Mouse (Mus musculus) hindbrain, postnatal 0 days (tissue): ENCODE data around the gene Cop1. TPM values are rescaled to one million over a fixed set of nuclear protein-coding genes. Genes with fewer than 3 reads are reported as not detected.

Experiments
- ATAC-seq: fragments of 200-750 bp; cut with Nextera tagmentation; 2 replicates; pipeline ENCODE4 v1.8.0; 2017; ENCODE audit warnings: mild to moderate bottlenecking, moderate TSS enrichment, moderate library complexity
- DNase-seq: peaks from one replicate; pipeline ENCODE4 v3.0.0-alpha.2; 2015; ENCODE audit warnings: low spot score
- H3K27ac ChIP-seq: fragments of 300-500 bp; sonication (generic); 2 replicates; pipeline ENCODE4 v1.5.1; 2014; ENCODE audit warnings: mild to moderate bottlenecking
- H3K27me3 ChIP-seq: fragments of 300-500 bp; sonication (generic); 2 replicates; pipeline ENCODE4 v1.6.1; 2014; ENCODE audit warnings: low read length, mixed read lengths; ENCODE audit not compliant: insufficient read depth
- H3K36me3 ChIP-seq: fragments of 300-500 bp; sonication (generic); 2 replicates; pipeline ENCODE4 v1.6.1; 2014; ENCODE audit warnings: low read length, mixed read lengths; ENCODE audit not compliant: insufficient read depth
- H3K4me1 ChIP-seq: fragments of 300-500 bp; sonication (generic); 2 replicates; pipeline ENCODE4 v1.6.1; 2014; ENCODE audit warnings: antibody characterized with exemption, low read length, mixed read lengths; ENCODE audit not compliant: insufficient read depth
- H3K4me2 ChIP-seq: fragments of 300-500 bp; sonication (generic); 2 replicates; pipeline ENCODE4 v1.6.1; 2014; ENCODE audit warnings: low read depth, mild to moderate bottlenecking, low read length, moderate library complexity, mixed read lengths
- H3K4me3 ChIP-seq: fragments of 300-500 bp; sonication (generic); 2 replicates; pipeline ENCODE4 v1.5.1; 2014; ENCODE audit warnings: low read length
- H3K9ac ChIP-seq: fragments of 300-500 bp; sonication (generic); replicated peaks from 2 replicates; pipeline ENCODE4 v1.6.1; 2014; ENCODE audit warnings: mild to moderate bottlenecking, low read length, moderate library complexity, mixed read lengths
- H3K9me3 ChIP-seq: fragments of 300-500 bp; sonication (generic); 2 replicates; pipeline ENCODE4 v1.6.1; 2016; ENCODE audit warnings: low read length, mixed read lengths
- CTCF ChIP-seq: IDR thresholded peaks from 2 replicates; pipeline ENCODE4 v1.5.1; 2016; ENCODE audit warnings: antibody characterized with exemption, control low read depth, low read depth
- WGBS: fragments of 180-500 bp; shearing (Covaris S2); extraction: QIAGEN DNeasy Blood & Tissue Kit; methylation state at CpG from one replicate; pipeline ENCODE4 v1.1.7; 2014; 5-methylcytosine and 5-hydroxymethylcytosine counted together
- polyA plus RNA-seq: library from polyadenylated mRNA; unstranded; fragments of >200 nt; fragmentation: Nextera tagmentation; extraction: Ambion mirVana; gene quantifications from 2 replicates; pipeline ENCODE4 v1.2.1, GENCODE M21; 2015
- total RNA-seq: library from RNA; depleted of rRNA; stranded (reverse); fragments of >200 nt; gene quantifications from 2 replicates; pipeline ENCODE4 v1.2.3, GENCODE M21; 2014

Gene Cop1
- total and polyA plus RNA-seq, 2 experiments from 2014 or later: 71.0 to 101 TPM

GRCm38 (mm10) chr1:159250320-159250719, 18.2 kb downstream of the Cop1 start:
- no peak overlapping the region for H3K9ac ChIP-seq
- H3K27me3 ChIP-seq: no peaks in the 10 kb centered on the region
- ATAC-seq (no peak), DNase-seq (no peak)
- no peaks in the 10 kb centered on the region for H3K4me1 ChIP-seq
- H3K36me3 ChIP-seq: 0 out of 2 replicates have a peak, but pooled peaks cover 4% of the 10 kb centered on the region
- H3K4me3 ChIP-seq: no peak overlapping the region
- TF ChIP-seq CTCF: no peak
- WGBS: 68% methylated on average over 2 of the region's 2 CpGs
- H3K27ac ChIP-seq: no peak overlapping the region
- H3K4me2 ChIP-seq: no peak overlapping the region
- no peaks in the 10 kb centered on the region for H3K9me3 ChIP-seq

DNA sequence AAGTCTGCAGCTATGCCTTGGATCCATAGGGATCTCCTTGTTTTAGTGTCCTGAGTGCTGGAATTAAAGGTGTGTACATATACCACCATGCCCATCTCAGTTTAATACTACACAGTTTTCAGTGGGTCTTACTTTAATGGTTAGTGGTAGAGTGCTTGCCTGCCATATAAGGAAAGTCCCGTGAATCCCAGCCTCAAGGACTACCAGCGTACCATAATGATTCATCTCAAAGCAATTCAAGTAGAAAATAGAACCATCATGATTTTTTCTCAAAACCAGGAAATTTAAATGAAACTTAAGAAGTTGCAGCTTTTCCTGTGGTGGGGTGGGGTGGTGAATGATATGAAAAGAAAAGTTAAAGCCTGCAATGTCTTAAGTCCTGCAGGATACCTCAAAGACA, 21.0 kb downstream of the Cop1 start:
- Histone ChIP-seq H3K36me3 (0 out of 2 replicates have a peak, but pooled peaks cover 4% of the 10 kb centered on the region), H3K4me1 (no peaks in the 10 kb centered on the region), H3K4me3 (no peak overlapping the region), H3K27ac (no peak overlapping the region), H3K4me2 (no peak overlapping the region), H3K9ac (no peak overlapping the region), H3K9me3 (no peaks in the 10 kb centered on the region), H3K27me3 (no peaks in the 10 kb centered on the region)
- WGBS: 94% methylated on average over 2 of the region's 2 CpGs
- ATAC-seq (no peak), DNase-seq (no peak)
- no peak for TF ChIP-seq CTCF

DNA sequence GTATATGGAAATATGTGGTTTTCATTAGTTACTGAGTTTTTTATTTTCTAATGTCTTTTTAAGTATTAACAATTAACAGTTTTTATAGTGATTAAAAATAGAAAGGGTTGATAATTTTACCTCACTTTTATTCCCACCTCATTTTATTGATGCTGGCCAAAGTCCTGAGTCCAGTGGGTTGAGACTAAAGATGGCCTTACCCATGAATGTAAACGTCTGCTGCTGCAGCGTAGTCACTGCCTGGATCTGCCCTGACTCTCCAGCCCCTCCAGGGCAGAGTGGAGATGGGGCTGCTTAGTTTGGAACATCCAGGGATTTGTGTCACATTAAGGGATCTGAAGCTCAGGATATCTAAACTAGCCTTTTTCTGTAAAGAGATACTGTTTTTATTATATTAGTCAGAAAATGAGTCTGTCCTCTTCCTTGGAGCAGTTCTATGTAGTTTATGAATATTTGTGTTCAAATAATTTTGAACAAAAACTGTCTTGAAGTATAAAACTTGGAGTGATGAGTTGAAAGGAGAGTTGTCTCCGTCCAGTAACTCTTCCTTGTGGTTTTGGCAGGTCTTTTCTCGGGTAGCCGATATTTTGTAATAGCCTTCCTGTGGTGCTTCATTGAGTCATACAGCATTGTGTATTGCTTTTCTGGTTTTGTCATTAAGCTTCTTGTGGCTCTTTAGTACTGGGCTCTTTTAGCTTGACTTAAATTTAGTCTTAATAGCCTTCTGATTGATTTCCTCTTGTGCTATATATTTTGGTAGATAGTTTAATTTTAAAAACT, 23.0 kb downstream of the Cop1 start:
- Histone ChIP-seq H3K27me3 (no peaks in the 10 kb centered on the region), H3K4me2 (no peak overlapping the region), H3K4me3 (no peak overlapping the region), H3K36me3 (0 out of 2 replicates have a peak, but pooled peaks cover 4% of the 10 kb centered on the region), H3K27ac (no peak overlapping the region), H3K9me3 (no peaks in the 10 kb centered on the region), H3K4me1 (no peaks in the 10 kb centered on the region), H3K9ac (no peak overlapping the region)
- WGBS: 85% methylated on average over 5 of the region's 5 CpGs
- DNase-seq: no peak
- no peak for ATAC-seq
- no peak for TF ChIP-seq CTCF

DNA sequence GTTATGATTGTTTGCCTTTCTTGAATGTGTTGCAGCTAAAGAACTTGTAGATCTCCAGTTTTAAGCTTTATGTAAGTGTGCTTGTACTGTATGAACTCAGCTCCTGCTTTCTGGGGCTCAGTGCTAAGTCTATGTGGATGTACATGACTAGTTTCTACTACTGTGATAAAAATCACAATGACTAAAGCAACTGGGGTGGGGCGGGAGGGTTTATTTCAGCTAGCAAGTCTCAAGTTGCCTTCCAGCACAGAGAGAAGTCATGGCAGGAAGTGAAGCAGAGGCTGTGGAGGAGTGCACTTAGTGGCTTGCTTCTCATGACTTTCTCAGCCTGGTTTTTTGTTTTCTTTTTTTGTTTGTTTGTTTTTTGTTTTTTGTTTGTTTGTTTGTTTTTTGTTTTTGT, 24.4 kb downstream of the Cop1 start:
- Histone ChIP-seq H3K4me2 (no peak overlapping the region), H3K36me3 (0 out of 2 replicates have a peak, but pooled peaks cover 4% of the 10 kb centered on the region), H3K27ac (no peak overlapping the region), H3K4me1 (no peaks in the 10 kb centered on the region), H3K9me3 (no peaks in the 10 kb centered on the region), H3K9ac (no peak overlapping the region), H3K4me3 (no peak overlapping the region), H3K27me3 (no peaks in the 10 kb centered on the region)
- ATAC-seq: no peak
- no peak for TF ChIP-seq CTCF
- no peak for DNase-seq
- 100% methylated on average over 1 of the region's 1 CpGs for WGBS

DNA sequence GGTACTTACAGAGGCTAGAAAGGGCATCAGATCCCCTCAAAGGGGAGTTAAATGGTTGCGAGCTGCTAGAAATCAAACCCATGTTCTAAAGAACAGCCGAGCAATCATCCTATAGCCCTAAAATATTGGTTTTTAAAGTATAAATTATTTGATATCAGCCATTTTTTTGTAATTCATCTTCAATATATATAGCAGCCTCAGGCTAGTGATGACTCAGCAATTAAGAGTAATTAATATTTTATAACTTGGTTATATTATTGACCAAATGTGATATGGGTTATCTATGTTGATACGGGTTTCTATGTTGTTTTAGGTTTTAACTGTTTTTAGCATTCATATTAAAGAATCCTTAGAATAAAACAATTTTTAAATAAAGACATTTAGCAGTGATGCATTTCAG, 31.7 kb downstream of the Cop1 start:
- TF ChIP-seq CTCF: no peak
- Histone ChIP-seq H3K27me3 (no peaks in the 10 kb centered on the region), H3K4me3 (no peak overlapping the region), H3K9ac (no peak overlapping the region), H3K4me1 (no peaks in the 10 kb centered on the region), H3K36me3 (no peaks in the 10 kb centered on the region; the same call in 1 of the 2 replicates), H3K9me3 (no peaks in the 10 kb centered on the region), H3K4me2 (no peak overlapping the region), H3K27ac (no peak overlapping the region)
- 96% methylated on average over 3 of the region's 3 CpGs for WGBS
- ATAC-seq: no peak
- DNase-seq: no peak

DNA sequence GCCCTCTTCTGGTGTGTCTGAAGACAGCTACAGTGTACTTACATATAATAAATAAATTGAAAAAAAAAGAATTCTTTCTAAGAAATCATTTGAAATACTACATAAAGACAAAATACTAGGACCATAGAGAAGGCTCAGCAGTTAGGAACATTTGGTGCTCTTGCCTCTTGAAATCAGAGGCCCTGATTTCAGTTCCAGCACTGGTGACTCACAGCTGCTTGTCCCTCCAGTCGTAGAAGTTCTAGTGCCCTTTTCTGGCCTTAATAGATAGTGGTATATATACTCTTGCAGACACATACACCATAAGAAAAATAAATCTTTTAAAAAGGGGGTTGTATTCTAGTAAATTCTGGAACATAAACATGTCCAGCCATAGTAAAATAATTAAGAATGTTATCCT, 48.0 kb downstream of the Cop1 start:
- no peak overlapping the region for H3K4me3 ChIP-seq
- 85% methylated on average over 1 of the region's 1 CpGs for WGBS
- no peaks in the 10 kb centered on the region for H3K27me3 ChIP-seq
- TF ChIP-seq CTCF: no peak
- ATAC-seq (no peak), DNase-seq (no peak)
- H3K4me1 ChIP-seq: no peaks in the 10 kb centered on the region
- H3K9me3 ChIP-seq: no peaks in the 10 kb centered on the region
- no peak overlapping the region for H3K9ac ChIP-seq
- no peaks in the 10 kb centered on the region for H3K36me3 ChIP-seq
- no peak overlapping the region for H3K27ac ChIP-seq
- no peak overlapping the region for H3K4me2 ChIP-seq

DNA sequence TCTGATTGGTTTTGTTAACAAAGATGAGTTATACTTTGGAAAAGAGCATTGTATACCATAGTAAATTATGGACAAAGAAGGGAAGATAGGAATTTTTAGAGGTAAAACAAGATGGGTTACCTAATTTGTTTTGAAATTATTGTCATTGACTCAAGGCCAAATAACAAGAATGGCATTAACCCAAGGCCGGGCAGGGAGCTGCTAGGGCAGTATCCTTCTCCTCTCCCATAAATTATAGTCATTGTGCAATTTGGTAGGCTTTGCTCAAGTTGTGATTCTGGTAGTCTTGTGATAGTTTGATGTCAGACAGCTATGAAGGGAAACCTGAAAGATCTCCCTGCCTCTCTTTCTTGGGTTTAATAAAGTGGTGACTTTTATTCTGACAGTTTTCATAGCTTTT, 49.7 kb downstream of the Cop1 start:
- TF ChIP-seq CTCF: no peak
- Histone ChIP-seq H3K4me3 (no peak overlapping the region), H3K36me3 (no peaks in the 10 kb centered on the region), H3K4me2 (no peak overlapping the region), H3K9me3 (no peaks in the 10 kb centered on the region), H3K27me3 (no peaks in the 10 kb centered on the region), H3K9ac (no peak overlapping the region), H3K4me1 (no peaks in the 10 kb centered on the region), H3K27ac (no peak overlapping the region)
- 90% methylated on average over 1 of the region's 1 CpGs for WGBS
- no peak for ATAC-seq
- DNase-seq: no peak
